Mouse (Mus musculus): ENCODE data around the gene Cldn9.

The Cldn9 gene

DNA sequence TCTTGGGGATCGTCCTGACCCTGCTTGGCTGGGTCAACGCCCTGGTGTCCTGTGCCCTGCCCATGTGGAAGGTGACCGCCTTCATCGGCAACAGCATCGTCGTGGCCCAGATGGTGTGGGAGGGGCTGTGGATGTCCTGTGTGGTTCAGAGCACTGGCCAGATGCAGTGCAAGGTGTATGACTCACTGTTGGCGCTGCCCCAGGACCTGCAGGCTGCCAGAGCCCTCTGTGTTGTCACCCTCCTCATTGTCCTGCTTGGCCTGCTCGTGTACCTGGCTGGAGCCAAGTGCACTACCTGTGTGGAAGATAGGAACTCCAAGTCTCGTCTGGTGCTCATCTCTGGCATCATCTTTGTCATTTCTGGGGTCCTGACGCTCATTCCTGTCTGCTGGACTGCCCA is 2.7 kb downstream of the Cldn9 start:
- intact Hi-C loops (cut with DNase I), result no loop called here

DNA sequence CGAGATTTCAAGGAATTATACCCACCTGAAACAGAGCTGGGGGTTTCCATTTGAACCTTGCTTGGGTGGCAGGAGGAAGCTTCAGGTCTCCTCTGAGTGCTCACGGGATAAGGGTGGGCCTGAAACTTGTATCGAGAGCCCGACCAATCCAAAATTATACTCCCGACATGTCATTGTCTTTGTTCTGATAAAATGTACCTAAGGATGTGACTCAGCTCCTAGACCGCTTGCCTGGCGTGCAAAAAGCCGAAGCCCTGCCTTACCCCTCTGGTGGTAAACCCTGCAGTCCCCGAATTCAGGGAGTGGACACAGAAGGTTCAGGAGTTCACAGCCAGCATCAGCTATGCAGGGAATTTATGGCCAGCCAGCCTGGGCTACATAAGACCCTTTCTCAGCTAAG is 3.5 kb downstream of the Cldn9 start:
- intact Hi-C loops (cut with DNase I), result no loop called here

DNA sequence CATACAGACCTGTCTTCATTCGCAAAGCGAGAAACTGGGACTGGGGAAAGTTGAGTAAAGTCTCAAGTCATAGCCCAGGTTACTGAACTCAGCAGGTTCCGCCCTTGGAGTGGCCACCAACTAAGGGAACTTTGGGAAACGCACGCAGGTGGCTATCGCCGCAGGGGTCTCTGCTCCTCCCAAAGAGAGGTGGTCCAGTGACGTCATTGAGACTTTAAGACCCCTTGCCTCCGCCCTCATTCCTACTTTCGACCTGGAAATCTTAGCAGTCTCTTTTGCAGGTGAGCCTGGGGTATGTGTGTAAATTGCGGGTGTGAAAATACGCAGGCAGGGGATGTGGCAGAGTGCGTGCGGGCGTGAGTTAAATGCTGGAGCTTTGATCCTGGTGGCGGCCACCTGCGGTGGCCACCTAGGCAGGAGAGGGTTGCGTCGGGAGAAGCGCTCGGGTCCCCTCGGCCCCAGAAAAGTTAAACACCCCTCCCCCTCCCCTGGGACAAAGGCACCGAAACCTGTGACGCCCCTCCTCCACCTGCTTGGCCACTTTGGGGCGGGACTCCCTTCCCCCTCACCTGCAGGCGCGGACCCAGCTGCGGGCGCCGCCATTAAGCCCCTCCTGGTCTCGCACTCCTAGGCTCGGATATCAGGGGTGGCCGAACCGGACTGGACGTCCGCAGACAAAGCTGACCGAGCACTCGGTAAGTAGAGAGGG is 4.5 kb downstream of the Cldn9 start, which contains the start of gene Cldn6:
Gene Cldn6 (plus strand): TSS at position 123 of the 709 bp plus-strand sequence.
- intact Hi-C loops (cut with DNase I), result no loop called here

DNA sequence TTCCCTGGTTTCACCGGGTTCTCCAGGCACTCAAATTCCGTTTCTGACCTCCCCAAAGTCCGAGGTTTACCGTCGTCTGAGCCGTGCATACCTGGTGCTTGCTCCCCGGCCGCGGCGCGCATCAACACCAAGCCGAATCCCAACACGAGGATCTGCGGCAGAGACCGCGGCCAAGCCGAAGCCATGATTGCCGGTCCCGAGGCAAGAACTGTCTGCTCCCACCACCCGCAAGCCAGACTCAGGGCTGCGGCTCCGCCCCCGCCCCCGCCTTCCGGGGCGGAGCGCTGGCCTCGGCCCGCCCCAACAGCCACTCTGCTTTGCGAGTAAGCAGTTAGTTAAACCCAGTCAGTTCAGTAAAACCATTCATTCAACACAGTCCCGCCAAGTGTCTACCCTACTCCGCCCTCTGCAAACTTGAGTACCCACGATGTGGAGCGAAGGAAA is 6.6 kb downstream of the Cldn9 start, which contains the start of gene Tnfrsf12a:
Gene Tnfrsf12a (minus strand): TSS at position 233 of the 444 bp plus-strand sequence.
- intact Hi-C loops (cut with DNase I), result no loop called here

GRCm38 (mm10) chr17:23676473-23677031 is 7.3 kb downstream of the Cldn9 start:
- intact Hi-C loops (cut with DNase I), result no loop called here

GRCm38 (mm10) chr17:23675564-23676281 is 8.1 kb downstream of the Cldn9 start:
- intact Hi-C loops (cut with DNase I), result no loop called here

DNA sequence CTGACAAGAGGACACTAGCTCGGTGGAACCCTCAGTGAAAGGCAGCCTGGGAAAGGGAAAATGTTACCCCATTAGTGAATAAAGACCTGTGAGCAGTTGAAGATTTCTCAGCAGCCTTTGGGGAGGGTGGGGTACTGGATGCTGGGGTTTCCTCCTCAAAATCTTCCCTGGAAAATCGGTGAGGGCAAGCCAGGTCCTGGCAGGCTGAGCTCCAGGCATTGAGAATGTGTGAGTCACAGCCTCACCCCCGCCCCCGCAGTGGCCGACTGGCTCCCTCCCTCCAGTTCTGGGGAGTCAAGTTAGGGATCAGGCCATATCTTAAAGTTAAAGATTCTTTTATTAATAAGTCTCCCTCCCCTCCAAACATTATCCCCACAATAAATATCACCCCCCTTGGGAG is 8.7 kb downstream of the Cldn9 start:
- intact Hi-C loops (cut with DNase I), result no loop called here

DNA sequence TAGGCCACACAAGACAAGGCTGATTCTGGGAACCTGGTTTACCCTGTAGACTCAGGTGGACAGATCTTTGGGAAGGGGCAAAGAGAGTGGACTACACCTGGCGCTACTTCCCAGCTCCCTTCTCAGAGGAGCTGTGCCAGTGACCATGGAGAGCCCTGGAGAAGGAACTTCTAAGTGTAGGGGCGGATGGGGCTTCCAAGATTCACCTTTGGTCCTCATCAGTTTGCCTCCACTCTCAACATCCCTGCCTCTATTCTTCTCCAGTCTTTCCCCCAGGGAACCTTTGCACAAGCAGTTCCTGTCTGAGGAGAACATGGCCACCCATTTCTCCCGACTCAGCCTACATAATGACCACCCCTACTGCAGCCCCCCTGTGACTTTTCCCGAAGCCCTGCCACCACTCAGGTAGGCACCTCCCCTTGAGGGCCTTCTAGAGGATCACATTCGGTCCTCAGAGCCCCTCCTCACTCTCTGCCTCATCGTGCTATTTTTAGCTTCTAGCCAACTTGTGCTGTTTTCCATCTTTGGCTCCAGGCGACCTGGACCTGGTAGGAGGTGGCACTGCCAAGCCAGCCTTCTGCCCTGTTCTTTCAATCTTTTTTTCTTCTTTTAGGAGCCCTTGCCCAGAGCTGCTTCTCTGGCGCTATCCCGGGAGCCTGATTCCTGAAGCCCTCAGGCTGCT is 9.4 kb downstream of the Cldn9 start:
- intact Hi-C loops (cut with DNase I), result no loop called here

- intact Hi-C loops (cut with DNase I), result no loop called here
Measured at GRCm38 (mm10) chr17:23673424-23674073, 10.3 kb downstream of the Cldn9 start, which contains the start of the genes Hcfc1r1 and Thoc6. Gene Hcfc1r1, plus strand, starts transcription at chr17:23673596. Gene Thoc6, minus strand, starts transcription at chr17:23673882.

- intact Hi-C loops (cut with DNase I), result no loop called here
Measured at GRCm38 (mm10) chr17:23672761-23673160, 11.1 kb downstream of the Cldn9 start.

DNA sequence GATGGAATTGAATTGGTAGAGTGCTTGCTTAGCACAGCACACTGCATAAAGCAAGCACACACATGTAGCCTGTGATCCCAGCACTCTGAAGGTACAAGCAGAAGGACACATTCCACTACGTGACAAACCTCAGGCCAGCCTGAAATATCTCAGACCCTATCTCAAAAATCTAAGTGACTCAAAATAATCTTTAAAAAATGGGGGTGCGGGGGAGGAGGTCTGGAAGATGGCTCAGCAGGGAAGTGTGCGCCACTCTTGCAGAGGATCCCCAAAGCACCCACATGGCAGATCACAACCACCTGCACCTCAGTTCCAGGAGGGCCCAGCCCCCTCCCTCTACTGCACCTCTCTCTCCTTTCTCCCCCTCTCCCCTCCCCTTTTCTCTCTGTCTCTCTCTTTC is 12.3 kb downstream of the Cldn9 start:
- intact Hi-C loops (cut with DNase I), result no loop called here

DNA sequence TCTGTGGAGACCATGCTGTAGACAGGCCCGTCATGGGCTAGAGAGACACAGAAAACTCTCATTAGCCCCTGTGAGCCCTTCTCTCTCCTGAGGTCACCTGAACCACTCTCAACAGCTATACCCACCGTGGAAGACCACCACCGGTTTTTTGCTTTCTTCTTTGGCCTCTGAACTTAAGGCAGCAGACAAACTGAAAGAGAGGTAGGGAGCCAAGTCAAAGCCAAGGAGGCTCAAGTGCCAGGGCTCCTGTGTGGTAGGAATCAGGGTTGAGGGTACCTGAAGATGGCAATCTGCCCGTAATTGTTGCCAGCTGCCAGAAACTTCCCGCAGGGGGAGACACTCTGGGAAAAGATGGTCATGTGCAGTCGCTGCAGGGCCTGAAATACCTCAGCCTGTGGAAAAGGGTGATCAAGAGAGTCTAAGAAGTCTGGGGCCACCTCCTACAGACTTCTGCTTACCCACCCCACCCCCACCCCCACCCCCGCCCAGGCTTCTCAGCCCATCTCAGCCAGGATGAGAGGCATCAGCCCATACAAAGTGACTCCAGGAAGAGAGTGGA is 13.2 kb downstream of the Cldn9 start:
- intact Hi-C loops (cut with DNase I), result no loop called here

GRCm38 (mm10) chr17:23665511-23665910 is 18.3 kb downstream of the Cldn9 start:
- intact Hi-C loops (cut with DNase I), result no loop called here

GRCm38 (mm10) chr17:23664556-23665021 is 19.2 kb downstream of the Cldn9 start:
- intact Hi-C loops (cut with DNase I), result loop anchor here (5.0 kb wide), 1 partner anchor 38 kb away; no protein-coding TSS in a partner anchor

GRCm38 (mm10) chr17:23661526-23661925 is 22.3 kb downstream of the Cldn9 start:
- intact Hi-C loops (cut with DNase I), result loop anchor here (5.0 kb wide), 1 partner anchor 41 kb away; no protein-coding TSS in a partner anchor

DNA sequence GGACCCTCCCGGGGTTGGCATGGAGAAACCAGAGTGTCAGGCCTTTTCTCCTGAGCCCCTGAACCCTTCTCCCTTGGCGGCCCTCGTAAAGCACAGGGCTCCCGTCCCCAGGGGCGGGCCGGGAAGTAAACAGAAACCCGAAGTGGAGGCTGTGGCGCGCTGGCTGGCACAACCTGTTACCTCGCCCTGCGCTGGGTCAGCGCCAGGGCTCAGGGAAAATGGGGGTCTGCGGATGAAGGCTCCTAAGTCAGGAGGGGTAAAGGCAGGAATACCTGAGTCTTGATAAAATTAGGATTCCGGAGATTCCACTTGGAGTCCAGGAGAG is 23.0 kb downstream of the Cldn9 start:
- intact Hi-C loops (cut with DNase I), result loop anchor here (5.0 kb wide), 1 partner anchor 41 kb away; no protein-coding TSS in a partner anchor

- intact Hi-C loops (cut with DNase I), result loop anchor here (5.0 kb wide), 1 partner anchor 42 kb away; no protein-coding TSS in a partner anchor
Measured at GRCm38 (mm10) chr17:23660117-23660875, 23.5 kb downstream of the Cldn9 start, which contains the start of gene Bicdl2. Gene Bicdl2, plus strand, starts transcription at chr17:23660506.

- intact Hi-C loops (cut with DNase I), result no loop called here
Measured at GRCm38 (mm10) chr17:23658450-23658849, 25.4 kb downstream of the Cldn9 start.

DNA sequence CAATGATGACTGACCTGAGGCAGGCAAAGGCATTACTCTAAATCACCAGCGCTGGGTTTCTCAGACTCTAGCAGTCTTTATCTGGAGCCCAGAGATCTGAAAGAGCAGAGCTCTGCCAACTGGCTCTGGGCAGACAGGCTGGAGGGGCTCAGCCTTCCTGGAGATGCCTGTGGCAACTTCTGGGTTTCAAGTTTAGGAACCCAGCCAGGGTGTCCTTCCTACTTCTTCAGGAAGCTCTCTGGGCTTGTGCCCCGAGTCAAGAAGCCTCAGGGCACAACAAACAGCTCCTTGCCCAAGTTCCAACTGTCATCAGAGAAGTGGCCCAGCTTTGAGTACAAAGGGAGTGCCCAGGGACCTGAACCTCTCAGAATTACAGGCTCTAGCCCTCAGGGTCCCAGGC is 29.4 kb downstream of the Cldn9 start:
- intact Hi-C loops (cut with DNase I), result no loop called here

- intact Hi-C loops (cut with DNase I), result no loop called here
Measured at GRCm38 (mm10) chr17:23654001-23654400, 29.8 kb downstream of the Cldn9 start.

Data from adrenal gland (tissue).